Mouse (Mus musculus) midbrain, embryonic 13.5 days (tissue): ENCODE data around the gene Nfix. TPM values are rescaled to one million over a fixed set of nuclear protein-coding genes. Genes with fewer than 3 reads are reported as not detected.

ENCODE experiments used
- ATAC-seq: fragments of 200-750 bp; cut with Nextera tagmentation; 2 replicates; pipeline ENCODE4 v1.8.0; 2017; ENCODE audit warnings: mild to moderate bottlenecking, moderate TSS enrichment, moderate library complexity
- H3K27ac ChIP-seq: fragments of 300-500 bp; sonication (generic); 2 replicates; pipeline ENCODE4 v1.5.1; 2015; ENCODE audit warnings: inconsistent platforms, mild to moderate bottlenecking, moderate library complexity
- H3K27me3 ChIP-seq: fragments of 300-500 bp; sonication (generic); 2 replicates; pipeline ENCODE4 v1.6.1; 2015; ENCODE audit warnings: mild to moderate bottlenecking, inconsistent platforms
- H3K36me3 ChIP-seq: fragments of 300-500 bp; sonication (generic); 2 replicates; pipeline ENCODE4 v1.6.1; 2015; ENCODE audit warnings: mild to moderate bottlenecking, inconsistent platforms
- H3K4me1 ChIP-seq: fragments of 300-500 bp; sonication (generic); replicated peaks from 2 replicates; pipeline ENCODE4 v1.6.1; 2015; ENCODE audit warnings: inconsistent platforms
- H3K4me2 ChIP-seq: fragments of 300-500 bp; sonication (generic); replicated peaks from 2 replicates; pipeline ENCODE4 v1.6.1; 2015; ENCODE audit warnings: moderate library complexity, mild to moderate bottlenecking, inconsistent platforms
- H3K4me3 ChIP-seq: fragments of 300-500 bp; sonication (generic); replicated peaks from 2 replicates; pipeline ENCODE4 v1.5.1; 2015; ENCODE audit warnings: mild to moderate bottlenecking, inconsistent platforms
- H3K9ac ChIP-seq: fragments of 300-500 bp; sonication (generic); replicated peaks from 2 replicates; pipeline ENCODE4 v1.6.1; 2015; ENCODE audit warnings: mild to moderate bottlenecking, inconsistent platforms
- H3K9me3 ChIP-seq: fragments of 300-500 bp; sonication (generic); 2 replicates; pipeline ENCODE4 v1.6.1; 2016; ENCODE audit warnings: mild to moderate bottlenecking, inconsistent platforms
- WGBS: fragments of 180-500 bp; shearing (Covaris S2); methylation state at CpG from one replicate; pipeline ENCODE4 v1.1.7; 2015; 5-methylcytosine and 5-hydroxymethylcytosine counted together
- polyA plus RNA-seq: library from polyadenylated mRNA; unstranded; fragments of >200 nt; fragmentation: Nextera tagmentation; extraction: Ambion mirVana; gene quantifications from 2 replicates; pipeline ENCODE4 v1.2.1, GENCODE M21; 2015

Gene Nfix
- polyA plus RNA-seq, 1 experiment from 2014 or later = 28.4 TPM

GRCm38 (mm10) chr8:84789855-84790486, 10.2 kb downstream of the Nfix start:
- Histone ChIP-seq H3K27ac (no peak overlapping the region), H3K36me3 (no peaks in the 10 kb centered on the region), H3K4me3 (no peak overlapping the region), H3K4me1 (peaks cover 45% of the 10 kb centered on the region), H3K4me2 (no peak overlapping the region), H3K9ac (no peak overlapping the region), H3K27me3 (peaks cover 100% of the 10 kb centered on the region), H3K9me3 (no peaks in the 10 kb centered on the region)
- ATAC-seq = no peak
- WGBS = 77% methylated on average over 9 of the region's 9 CpGs

- Histone ChIP-seq H3K27ac (no peak overlapping the region), H3K9me3 (no peaks in the 10 kb centered on the region), H3K36me3 (no peaks in the 10 kb centered on the region), H3K4me2 (no peak overlapping the region), H3K4me3 (no peak overlapping the region), H3K9ac (no peak overlapping the region), H3K4me1 (peaks cover 45% of the 10 kb centered on the region), H3K27me3 (peaks cover 100% of the 10 kb centered on the region)
- WGBS = 54% methylated on average over 5 of the region's 5 CpGs
- ATAC-seq = no peak
Observed at GRCm38 (mm10) chr8:84789345-84789744, 10.8 kb downstream of the Nfix start.

- Histone ChIP-seq H3K4me3 (no peak overlapping the region), H3K27me3 (peaks cover 100% of the 10 kb centered on the region), H3K27ac (no peak overlapping the region), H3K36me3 (no peaks in the 10 kb centered on the region), H3K9me3 (no peaks in the 10 kb centered on the region), H3K4me1 (peaks cover 45% of the 10 kb centered on the region), H3K9ac (no peak overlapping the region), H3K4me2 (no peak overlapping the region)
- no peak for ATAC-seq
- 12% methylated on average over 11 of the region's 11 CpGs for WGBS
Observed at GRCm38 (mm10) chr8:84788896-84789295, 11.2 kb downstream of the Nfix start.

GRCm38 (mm10) chr8:84787523-84788302, 12.4 kb downstream of the Nfix start:
- ATAC-seq = no peak
- H3K9me3 ChIP-seq = no peaks in the 10 kb centered on the region
- peaks cover 40% of the 10 kb centered on the region for H3K4me1 ChIP-seq
- H3K36me3 ChIP-seq = no peaks in the 10 kb centered on the region
- H3K27ac ChIP-seq = no peak overlapping the region
- H3K27me3 ChIP-seq = peaks cover 100% of the 10 kb centered on the region
- H3K4me3 ChIP-seq = no peak overlapping the region
- H3K9ac ChIP-seq = no peak overlapping the region
- no peak overlapping the region for H3K4me2 ChIP-seq
- 8% methylated on average over 14 of the region's 14 CpGs for WGBS

GRCm38 (mm10) chr8:84786801-84787467, 13.2 kb downstream of the Nfix start:
- Histone ChIP-seq H3K36me3 (no peaks in the 10 kb centered on the region), H3K27me3 (peaks cover 100% of the 10 kb centered on the region), H3K4me3 (no peak overlapping the region), H3K4me1 (peaks cover 40% of the 10 kb centered on the region), H3K9me3 (no peaks in the 10 kb centered on the region), H3K9ac (no peak overlapping the region), H3K4me2 (no peak overlapping the region), H3K27ac (no peak overlapping the region)
- no peak for ATAC-seq
- 7% methylated on average over 11 of the region's 11 CpGs for WGBS

GRCm38 (mm10) chr8:84785756-84786677, 14.1 kb downstream of the Nfix start:
- Histone ChIP-seq H3K36me3 (no peaks in the 10 kb centered on the region), H3K9me3 (no peaks in the 10 kb centered on the region), H3K4me2 (0 out of 2 replicates have a peak overlapping the region, but pooled peaks have one; percentile 13), H3K4me3 (no peak overlapping the region), H3K27me3 (peaks cover 100% of the 10 kb centered on the region), H3K9ac (no peak overlapping the region), H3K4me1 (peaks cover 40% of the 10 kb centered on the region), H3K27ac (no peak overlapping the region)
- no peak; the same call in 1 of the 2 replicates for ATAC-seq
- WGBS = 3% methylated on average over 38 of the region's 38 CpGs

GRCm38 (mm10) chr8:84785506-84785755, 14.7 kb downstream of the Nfix start:
- no peak overlapping the region for H3K9ac ChIP-seq
- peaks cover 100% of the 10 kb centered on the region for H3K27me3 ChIP-seq
- no peak overlapping the region for H3K4me2 ChIP-seq
- peak overlapping the region; percentile 10 for H3K4me3 ChIP-seq
- WGBS = 5% methylated on average over 10 of the region's 11 CpGs
- H3K4me1 ChIP-seq = peaks cover 38% of the 10 kb centered on the region
- no peaks in the 10 kb centered on the region for H3K36me3 ChIP-seq
- H3K27ac ChIP-seq = no peak overlapping the region
- ATAC-seq = no peak
- no peaks in the 10 kb centered on the region for H3K9me3 ChIP-seq

- no peak overlapping the region for H3K27ac ChIP-seq
Observed at GRCm38 (mm10) chr8:84784681-84785505, 15.3 kb downstream of the Nfix start.

GRCm38 (mm10) chr8:84783919-84784581, 16.1 kb downstream of the Nfix start:
- H3K4me3 ChIP-seq = peak overlapping the region; percentile 10
- peak overlapping the region; percentile 40 for H3K9ac ChIP-seq
- no peaks in the 10 kb centered on the region for H3K36me3 ChIP-seq
- no peaks in the 10 kb centered on the region for H3K9me3 ChIP-seq
- no peak overlapping the region for H3K27ac ChIP-seq
- H3K4me1 ChIP-seq = peaks cover 42% of the 10 kb centered on the region
- peaks cover 100% of the 10 kb centered on the region for H3K27me3 ChIP-seq
- under 1% methylated on average over 33 of the region's 33 CpGs for WGBS
- ATAC-seq = no peak
- H3K4me2 ChIP-seq = peak overlapping the region; percentile 35

More at GRCm38 (mm10) chr8:84784681-84785505, 15.3 kb downstream of the Nfix start:
- ATAC-seq = no peak
- Histone ChIP-seq H3K9ac (peak overlapping the region; percentile 40), H3K36me3 (no peaks in the 10 kb centered on the region), H3K4me2 (peak overlapping the region; percentile 35), H3K27me3 (peaks cover 100% of the 10 kb centered on the region), H3K4me1 (peaks cover 38% of the 10 kb centered on the region), H3K4me3 (peak overlapping the region; percentile 10), H3K9me3 (no peaks in the 10 kb centered on the region)
- WGBS = under 1% methylated on average over 48 of the region's 48 CpGs

GRCm38 (mm10) chr8:84783198-84783918, 16.8 kb downstream of the Nfix start:
- peaks cover 43% of the 10 kb centered on the region for H3K4me1 ChIP-seq

More at GRCm38 (mm10) chr8:84783198-84783918, 16.8 kb downstream of the Nfix start:
- Histone ChIP-seq H3K9ac (no peak overlapping the region), H3K4me2 (no peak overlapping the region), H3K4me3 (no peak overlapping the region), H3K36me3 (no peaks in the 10 kb centered on the region), H3K27ac (no peak overlapping the region), H3K27me3 (peaks cover 100% of the 10 kb centered on the region), H3K9me3 (no peaks in the 10 kb centered on the region)
- WGBS = 6% methylated on average over 11 of the region's 11 CpGs
- no peak for ATAC-seq
